Mouse (Mus musculus) liver, embryonic 13.5 days (tissue): Measurements from ENCODE around the gene Chrm1. TPM values are rescaled to one million over a fixed set of nuclear protein-coding genes. Genes with fewer than 3 reads are reported as not detected.

Experiments
- ATAC-seq: fragments of 200-750 bp; cut with Nextera tagmentation; 2 replicates; pipeline ENCODE4 v1.8.0; 2017; ENCODE audit warnings: low read depth, mild to moderate bottlenecking, moderate number of reproducible peaks, moderate library complexity
- DNase-seq: peaks from one replicate; pipeline ENCODE4 v3.0.0; 2022
- H3K27ac ChIP-seq: fragments of 300-500 bp; sonication (generic); 2 replicates; pipeline ENCODE4 v1.5.1; 2015; ENCODE audit warnings: moderate library complexity, mild to moderate bottlenecking, inconsistent platforms
- H3K27me3 ChIP-seq: fragments of 300-500 bp; sonication (generic); 2 replicates; pipeline ENCODE4 v1.6.1; 2015; ENCODE audit warnings: mild to moderate bottlenecking, inconsistent platforms
- H3K36me3 ChIP-seq: fragments of 300-500 bp; sonication (generic); 2 replicates; pipeline ENCODE4 v1.6.1; 2015; ENCODE audit warnings: mild to moderate bottlenecking, inconsistent platforms
- H3K4me1 ChIP-seq: fragments of 300-500 bp; sonication (generic); replicated peaks from 2 replicates; pipeline ENCODE4 v1.6.1; 2015; ENCODE audit warnings: inconsistent platforms
- H3K4me2 ChIP-seq: fragments of 300-500 bp; sonication (generic); 2 replicates; pipeline ENCODE4 v1.6.1; 2015; ENCODE audit warnings: inconsistent platforms, mild to moderate bottlenecking, moderate library complexity
- H3K4me3 ChIP-seq: fragments of 300-500 bp; sonication (generic); replicated peaks from 2 replicates; pipeline ENCODE4 v1.5.1; 2015; ENCODE audit warnings: mild to moderate bottlenecking, inconsistent platforms
- H3K9ac ChIP-seq: fragments of 300-500 bp; sonication (generic); 2 replicates; pipeline ENCODE4 v1.6.1; 2015; ENCODE audit warnings: mild to moderate bottlenecking, inconsistent platforms
- H3K9me3 ChIP-seq: fragments of 300-500 bp; sonication (generic); replicated peaks from 2 replicates; pipeline ENCODE4 v1.6.1; 2016; ENCODE audit warnings: inconsistent platforms
- WGBS: fragments of 180-500 bp; shearing (Covaris S2); methylation state at CpG from one replicate; pipeline ENCODE4 v1.1.7; 2015; ENCODE audit not compliant: insufficient replicate concordance; 5-methylcytosine and 5-hydroxymethylcytosine counted together
- polyA plus RNA-seq: library from polyadenylated mRNA; unstranded; fragments of >200 nt; fragmentation: Nextera tagmentation; extraction: Ambion mirVana; gene quantifications from 2 replicates; pipeline ENCODE4 v1.2.1, GENCODE M21; 2015

The Chrm1 gene
- not detected in 2 replicates for polyA plus RNA-seq

- H3K4me2 ChIP-seq = peak within 1 kb of the TSS; percentile 76
- DNase-seq = no peak
- peaks cover 41% of the 10 kb centered on the region for H3K4me1 ChIP-seq
- 0 out of 2 replicates have a peak within 1 kb of the TSS, but pooled peaks have one; percentile 48 for H3K4me3 ChIP-seq
- no peaks in the 10 kb centered on the region for H3K9me3 ChIP-seq
- no peak for ATAC-seq
- H3K36me3 ChIP-seq = no peaks in the 10 kb centered on the region
- 0 out of 2 replicates have a peak within 1 kb of the TSS, but pooled peaks have one; percentile 60 for H3K9ac ChIP-seq
- H3K27me3 ChIP-seq = peaks cover 34% of the 10 kb centered on the region
- no peak within 1 kb of the TSS for H3K27ac ChIP-seq
- 73% methylated on average over 9 of the region's 9 CpGs for WGBS
Observed at GRCm38 (mm10) chr19:8663360-8663839, at the start of gene Chrm1. Chrm1 (plus strand) TSS chr19:8663789.

- Histone ChIP-seq H3K27ac (no peak overlapping the region), H3K9me3 (no peaks in the 10 kb centered on the region), H3K9ac (no peak overlapping the region), H3K4me2 (no peak overlapping the region), H3K27me3 (peaks cover 10% of the 10 kb centered on the region; the same call in 1 of the 2 replicates), H3K4me1 (no peaks in the 10 kb centered on the region), H3K36me3 (no peaks in the 10 kb centered on the region), H3K4me3 (no peak overlapping the region)
- 24% methylated on average over 2 of the region's 2 CpGs for WGBS
- ATAC-seq (no peak), DNase-seq (no peak)
Observed at GRCm38 (mm10) chr19:8614343-8614742, 49.2 kb upstream of the Chrm1 start.

GRCm38 (mm10) chr19:8616314-8616713, 47.3 kb upstream of the Chrm1 start:
- 46% methylated on average over 4 of the region's 4 CpGs for WGBS
- Histone ChIP-seq H3K9ac (no peak overlapping the region), H3K4me1 (no peaks in the 10 kb centered on the region), H3K4me2 (no peak overlapping the region), H3K36me3 (no peaks in the 10 kb centered on the region), H3K4me3 (no peak overlapping the region), H3K27ac (no peak overlapping the region), H3K9me3 (no peaks in the 10 kb centered on the region), H3K27me3 (peaks cover 10% of the 10 kb centered on the region; the same call in 1 of the 2 replicates)
- no peak for ATAC-seq
- DNase-seq = no peak

GRCm38 (mm10) chr19:8617904-8618303, 45.7 kb upstream of the Chrm1 start, which contains the start of gene Slc22a6:
Slc22a6 (plus strand) TSS chr19:8618039.
- Histone ChIP-seq H3K27me3 (peaks cover 9% of the 10 kb centered on the region; the same call in 1 of the 2 replicates), H3K4me3 (no peak within 1 kb of the TSS), H3K4me2 (no peak within 1 kb of the TSS), H3K9me3 (no peaks in the 10 kb centered on the region), H3K4me1 (no peaks in the 10 kb centered on the region), H3K36me3 (no peaks in the 10 kb centered on the region), H3K27ac (no peak within 1 kb of the TSS), H3K9ac (no peak within 1 kb of the TSS)
- ATAC-seq (no peak), DNase-seq (no peak)
- 55% methylated on average over 7 of the region's 7 CpGs for WGBS

- Histone ChIP-seq H3K9ac (no peak overlapping the region), H3K4me1 (no peaks in the 10 kb centered on the region), H3K9me3 (no peaks in the 10 kb centered on the region), H3K27ac (no peak overlapping the region), H3K36me3 (no peaks in the 10 kb centered on the region), H3K4me2 (no peak overlapping the region), H3K4me3 (no peak overlapping the region), H3K27me3 (no peaks in the 10 kb centered on the region; the same call in 1 of the 2 replicates)
- ATAC-seq (no peak), DNase-seq (no peak)
- WGBS = 83% methylated on average over 7 of the region's 7 CpGs
Observed at GRCm38 (mm10) chr19:8621098-8621497, 42.5 kb upstream of the Chrm1 start.

- ATAC-seq (no peak), DNase-seq (no peak)
- WGBS = 60% methylated on average over 2 of the region's 2 CpGs
- Histone ChIP-seq H3K4me1 (peaks cover 11% of the 10 kb centered on the region), H3K27me3 (no peaks in the 10 kb centered on the region), H3K4me3 (no peak overlapping the region), H3K27ac (no peak overlapping the region), H3K36me3 (no peaks in the 10 kb centered on the region), H3K4me2 (no peak overlapping the region), H3K9ac (no peak overlapping the region), H3K9me3 (no peaks in the 10 kb centered on the region)
Observed at GRCm38 (mm10) chr19:8630249-8630648, 33.3 kb upstream of the Chrm1 start.

- H3K9ac ChIP-seq = no peak overlapping the region
- WGBS = 57% methylated on average over 6 of the region's 6 CpGs
- DNase-seq (no peak), ATAC-seq (no peak)
- no peaks in the 10 kb centered on the region for H3K9me3 ChIP-seq
- H3K27ac ChIP-seq = no peak overlapping the region
- no peak overlapping the region for H3K4me3 ChIP-seq
- no peak overlapping the region for H3K4me2 ChIP-seq
- no peaks in the 10 kb centered on the region for H3K36me3 ChIP-seq
- H3K27me3 ChIP-seq = no peaks in the 10 kb centered on the region
- peaks cover 11% of the 10 kb centered on the region for H3K4me1 ChIP-seq
Observed at GRCm38 (mm10) chr19:8630826-8631225, 32.8 kb upstream of the Chrm1 start.

GRCm38 (mm10) chr19:8632029-8632428, 31.6 kb upstream of the Chrm1 start:
- Histone ChIP-seq H3K4me2 (no peak overlapping the region), H3K4me3 (no peak overlapping the region), H3K27ac (no peak overlapping the region), H3K27me3 (no peaks in the 10 kb centered on the region), H3K9me3 (no peaks in the 10 kb centered on the region), H3K4me1 (peaks cover 11% of the 10 kb centered on the region), H3K9ac (no peak overlapping the region), H3K36me3 (no peaks in the 10 kb centered on the region)
- WGBS = 42% methylated on average over 1 of the region's 1 CpGs
- no peak for DNase-seq
- no peak for ATAC-seq

- Histone ChIP-seq H3K4me1 (no peaks in the 10 kb centered on the region), H3K9ac (no peak overlapping the region), H3K4me2 (no peak overlapping the region), H3K36me3 (no peaks in the 10 kb centered on the region), H3K9me3 (no peaks in the 10 kb centered on the region), H3K4me3 (no peak overlapping the region), H3K27ac (no peak overlapping the region), H3K27me3 (no peaks in the 10 kb centered on the region)
- DNase-seq (no peak), ATAC-seq (no peak)
- 17% methylated on average over 5 of the region's 5 CpGs for WGBS
Observed at GRCm38 (mm10) chr19:8642086-8642485, 21.5 kb upstream of the Chrm1 start.

- WGBS = 67% methylated on average over 2 of the region's 2 CpGs
- Histone ChIP-seq H3K4me1 (no peaks in the 10 kb centered on the region), H3K27me3 (no peaks in the 10 kb centered on the region), H3K4me2 (no peak overlapping the region), H3K9ac (no peak overlapping the region), H3K36me3 (no peaks in the 10 kb centered on the region), H3K27ac (no peak overlapping the region), H3K9me3 (no peaks in the 10 kb centered on the region), H3K4me3 (no peak overlapping the region)
- DNase-seq (no peak), ATAC-seq (no peak)
Observed at GRCm38 (mm10) chr19:8646393-8646792, 17.2 kb upstream of the Chrm1 start.

GRCm38 (mm10) chr19:8655833-8656232, 7.8 kb upstream of the Chrm1 start:
- H3K4me2 ChIP-seq = no peak overlapping the region
- peaks cover 13% of the 10 kb centered on the region for H3K27me3 ChIP-seq
- no peak overlapping the region for H3K4me3 ChIP-seq
- no peak for ATAC-seq
- no peaks in the 10 kb centered on the region for H3K4me1 ChIP-seq
- no peak overlapping the region for H3K9ac ChIP-seq
- H3K36me3 ChIP-seq = no peaks in the 10 kb centered on the region
- no peak for DNase-seq
- no peak overlapping the region for H3K27ac ChIP-seq
- H3K9me3 ChIP-seq = no peaks in the 10 kb centered on the region

GRCm38 (mm10) chr19:8656341-8656740, 7.2 kb upstream of the Chrm1 start:
- Histone ChIP-seq H3K9ac (no peak overlapping the region), H3K4me3 (no peak overlapping the region), H3K27me3 (peaks cover 18% of the 10 kb centered on the region), H3K9me3 (no peaks in the 10 kb centered on the region), H3K36me3 (no peaks in the 10 kb centered on the region), H3K4me1 (no peaks in the 10 kb centered on the region; the same call in 1 of the 2 replicates), H3K27ac (no peak overlapping the region), H3K4me2 (no peak overlapping the region)
- DNase-seq = no peak
- ATAC-seq = no peak
- 54% methylated on average over 4 of the region's 4 CpGs for WGBS
